Mouse (Mus musculus) layer of hippocampus, adult 18-20 months (tissue): ENCODE measurements around the gene Cep131. TPM values are rescaled to one million over a fixed set of nuclear protein-coding genes. Genes with fewer than 3 reads are reported as not detected.

Source experiments
- DNase-seq, 2 experiments: peaks; one replicate each; pipeline ENCODE4 v3.0.0; 2022; ENCODE audit warnings: low spot score in 2 of 2
- total RNA-seq, 2 experiments: library from RNA; stranded (reverse); gene quantifications; 2 replicates each; pipeline ENCODE4 v1.2.3; 2021

Gene Cep131
- total RNA-seq, 2 experiments from 2014 or later: 31.7 to 32.5 TPM

GRCm38 (mm10) chr11:120098588-120099511 lies 12.2 kb upstream of the Cep131 start, which contains the start of the genes Tepsin and Ndufaf8:
TSS of gene Tepsin (minus strand) at chr11:120098731.
TSS of gene Ndufaf8 (plus strand) at chr11:120098928.
- peak; percentile 100 for DNase-seq

- no peak for DNase-seq
Observed at GRCm38 (mm10) chr11:120092817-120093591, 6.4 kb upstream of the Cep131 start.

GRCm38 (mm10) chr11:120090661-120091060 lies 4.0 kb upstream of the Cep131 start:
- no peak for DNase-seq

- no peak for DNase-seq
Observed at GRCm38 (mm10) chr11:120085891-120086627, 568 bp downstream of the Cep131 start.

- no peak for DNase-seq
Observed at GRCm38 (mm10) chr11:120080282-120080681, 6.3 kb downstream of the Cep131 start.

GRCm38 (mm10) chr11:120076191-120076590 lies 10.4 kb downstream of the Cep131 start:
- no peak for DNase-seq

GRCm38 (mm10) chr11:120072986-120073647 lies 13.5 kb downstream of the Cep131 start:
- DNase-seq: no peak

GRCm38 (mm10) chr11:120071731-120072320 lies 14.8 kb downstream of the Cep131 start:
- no peak for DNase-seq

GRCm38 (mm10) chr11:120071065-120071464 lies 15.6 kb downstream of the Cep131 start:
- DNase-seq: no peak

GRCm38 (mm10) chr11:120070286-120070930 lies 16.2 kb downstream of the Cep131 start:
- DNase-seq: no peak

- DNase-seq: no peak
Observed at GRCm38 (mm10) chr11:120069261-120069660, 17.4 kb downstream of the Cep131 start.

GRCm38 (mm10) chr11:120067834-120068233 lies 18.8 kb downstream of the Cep131 start:
- DNase-seq: no peak

GRCm38 (mm10) chr11:120065291-120065690 lies 21.3 kb downstream of the Cep131 start:
- DNase-seq: peak; percentile 30 to 53

GRCm38 (mm10) chr11:120064668-120065040 lies 22.0 kb downstream of the Cep131 start:
- no peak for DNase-seq

GRCm38 (mm10) chr11:120064006-120064667 lies 22.5 kb downstream of the Cep131 start:
- no peak for DNase-seq

GRCm38 (mm10) chr11:120063326-120063725 lies 23.3 kb downstream of the Cep131 start:
- no peak for DNase-seq

GRCm38 (mm10) chr11:120060634-120061033 lies 26.0 kb downstream of the Cep131 start:
- DNase-seq: no peak

- DNase-seq: no peak
Observed at GRCm38 (mm10) chr11:120055953-120056732, 30.5 kb downstream of the Cep131 start.
